Mouse (Mus musculus) lung, postnatal 4 days (tissue): ENCODE data around the gene Zfp777.

ENCODE experiments used
- DNase-seq, 2 experiments: peaks; one replicate each; pipeline ENCODE4 v3.0.0; 2021

Gene Zfp777

GRCm38 (mm10) chr6:48048426-48049272 is at the start of gene Zfp777:
TSS of gene Zfp777 (minus strand) at chr6:48048911.
- DNase-seq, result peak; percentile 90 to 94

GRCm38 (mm10) chr6:48086957-48087715 is 38.4 kb upstream of the Zfp777 start:
- DNase-seq, result no peak

- DNase-seq, result peak; percentile 94
Observed at GRCm38 (mm10) chr6:48086471-48086878, 37.8 kb upstream of the Zfp777 start, which contains the start of gene Zfp746. TSS of gene Zfp746 (minus strand) at chr6:48086593.

GRCm38 (mm10) chr6:48085521-48086404 is 37.1 kb upstream of the Zfp777 start:
- peak; percentile 79 to 85 for DNase-seq

- DNase-seq, result no peak
Observed at GRCm38 (mm10) chr6:48083733-48084191, 35.1 kb upstream of the Zfp777 start.

GRCm38 (mm10) chr6:48081952-48082351 is 33.2 kb upstream of the Zfp777 start:
- DNase-seq, result no peak

GRCm38 (mm10) chr6:48081021-48081420 is 32.3 kb upstream of the Zfp777 start:
- no peak for DNase-seq

GRCm38 (mm10) chr6:48073316-48073715 is 24.6 kb upstream of the Zfp777 start:
- DNase-seq, result no peak

GRCm38 (mm10) chr6:48067492-48067891 is 18.8 kb upstream of the Zfp777 start:
- no peak for DNase-seq

GRCm38 (mm10) chr6:48065587-48066075 is 16.9 kb upstream of the Zfp777 start:
- DNase-seq, result no peak

GRCm38 (mm10) chr6:48064451-48064850 is 15.7 kb upstream of the Zfp777 start:
- no peak for DNase-seq

GRCm38 (mm10) chr6:48063940-48064339 is 15.2 kb upstream of the Zfp777 start:
- no peak for DNase-seq

- no peak for DNase-seq
Observed at GRCm38 (mm10) chr6:48060895-48061294, 12.2 kb upstream of the Zfp777 start.

- no peak for DNase-seq
Observed at GRCm38 (mm10) chr6:48060421-48060820, 11.7 kb upstream of the Zfp777 start.

GRCm38 (mm10) chr6:48052136-48052535 is 3.4 kb upstream of the Zfp777 start:
- DNase-seq, result no peak

- no peak for DNase-seq
Observed at GRCm38 (mm10) chr6:48051666-48052065, 3.0 kb upstream of the Zfp777 start.

GRCm38 (mm10) chr6:48049273-48050065 is 758 bp upstream of the Zfp777 start:
- DNase-seq, result no peak

- DNase-seq, result peak; percentile 46 to 62
Observed at GRCm38 (mm10) chr6:48047450-48048351, 1.0 kb downstream of the Zfp777 start.

- no peak for DNase-seq
Observed at GRCm38 (mm10) chr6:48047114-48047449, 1.6 kb downstream of the Zfp777 start.

GRCm38 (mm10) chr6:48032661-48033060 is 16.1 kb downstream of the Zfp777 start:
- no peak for DNase-seq
